Mouse (Mus musculus): ENCODE data around the gene 4933406M09Rik. TPM values are rescaled to one million over a fixed set of nuclear protein-coding genes. Genes with fewer than 3 reads are reported as not detected.

Gene 4933406M09Rik
- polyA plus RNA-seq, 3 experiments from 2014 or later: not detected

DNA sequence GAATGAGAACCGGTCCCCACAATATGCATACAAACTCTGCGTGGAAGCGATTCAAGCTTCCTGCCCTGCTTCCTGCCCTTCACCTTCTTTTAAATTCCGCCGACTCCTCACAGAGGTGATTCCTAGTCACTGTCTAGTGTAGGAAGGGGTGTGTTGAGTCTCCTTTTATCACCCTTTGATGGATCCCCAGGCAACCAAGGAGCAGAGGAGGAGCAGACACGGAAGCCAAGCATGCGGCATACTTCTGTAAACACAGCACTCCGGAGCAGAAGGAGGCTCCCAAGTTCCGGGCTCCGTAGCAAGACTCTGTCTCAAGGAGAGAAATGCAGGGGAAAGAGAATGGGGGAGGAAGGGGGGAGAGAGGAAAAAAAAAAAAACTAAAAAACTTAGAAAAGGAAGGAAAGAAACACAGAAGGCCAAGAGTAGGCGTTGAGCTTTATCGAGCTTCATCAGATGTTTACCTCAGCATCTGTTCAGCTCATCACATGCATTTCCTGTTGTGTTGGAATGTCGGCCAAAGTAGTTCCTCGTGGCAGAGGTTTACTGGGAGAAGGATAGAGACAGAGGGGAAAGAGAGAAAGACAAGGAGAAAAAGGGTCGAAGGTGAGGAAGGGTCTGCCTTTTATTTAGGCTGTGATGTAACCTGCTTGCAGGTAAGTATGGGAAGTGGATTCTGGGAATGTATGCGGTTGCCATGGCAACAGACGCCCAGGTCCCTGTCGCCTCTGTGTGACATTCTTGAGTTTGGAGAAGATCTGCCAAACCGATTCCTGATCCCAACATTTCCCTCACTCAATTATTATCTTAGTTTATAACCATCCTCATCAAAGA is 3.7 kb upstream of the 4933406M09Rik start:
- ATAC-seq: no peak

DNA sequence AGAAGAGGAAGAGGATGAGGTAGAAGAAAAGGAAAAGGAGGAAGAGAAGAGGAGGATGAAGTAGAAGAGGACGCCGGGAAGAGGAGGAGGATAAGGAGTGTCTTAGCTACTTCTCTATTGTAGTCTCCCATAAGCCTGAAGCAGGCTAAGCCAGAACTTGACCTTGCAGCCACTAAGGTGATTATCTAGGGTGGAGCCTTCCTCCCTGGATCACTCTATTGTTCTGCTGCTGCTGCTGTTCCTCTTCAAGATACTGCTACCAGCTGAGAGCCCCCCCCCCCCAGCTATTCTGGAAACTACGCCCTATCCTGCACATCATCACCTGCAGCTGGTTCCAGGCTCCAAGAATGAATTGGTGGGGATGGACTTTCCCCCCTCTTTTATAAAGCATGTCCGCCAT is 1.2 kb upstream of the 4933406M09Rik start:
- ATAC-seq: no peak

DNA sequence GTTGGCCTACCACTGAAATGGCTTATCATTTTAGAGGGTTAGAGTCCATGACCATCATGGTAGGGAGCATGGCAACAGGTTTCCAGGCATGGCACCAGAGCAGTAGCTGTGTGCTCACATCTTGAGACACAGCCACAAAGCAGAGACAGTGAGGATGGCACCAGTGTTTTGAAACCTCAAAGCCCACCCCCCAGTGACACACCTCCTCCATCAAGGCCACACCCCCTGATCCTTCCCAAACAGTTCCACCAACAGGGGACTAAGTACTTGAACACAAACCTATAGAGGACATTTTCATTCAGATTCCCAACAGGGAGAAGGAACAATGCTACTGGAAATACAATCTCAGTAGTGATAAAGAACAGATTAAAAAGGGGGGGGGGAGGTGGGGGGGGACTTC is 564 bp upstream of the 4933406M09Rik start:
- no peak for ATAC-seq

DNA sequence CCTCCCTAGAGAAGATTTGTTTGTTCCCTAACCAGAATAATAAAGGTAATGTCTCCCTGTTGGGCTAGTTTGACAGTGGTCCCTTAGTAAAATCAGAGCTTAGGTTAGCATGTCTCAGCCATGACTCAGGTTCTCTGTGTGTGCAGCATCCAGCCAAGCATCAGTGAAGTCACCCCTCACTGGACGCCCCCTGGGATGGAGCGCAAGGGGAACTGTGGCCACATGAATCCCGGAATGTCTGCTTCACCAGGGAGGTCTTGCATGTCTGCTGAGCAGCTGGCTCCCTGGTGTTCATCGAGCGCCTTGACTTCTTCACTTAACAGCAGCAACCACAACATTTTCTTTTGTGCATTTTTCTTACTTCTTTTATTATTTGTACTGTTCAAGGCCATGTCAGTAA is 8.1 kb downstream of the 4933406M09Rik start:
- ATAC-seq: no peak

DNA sequence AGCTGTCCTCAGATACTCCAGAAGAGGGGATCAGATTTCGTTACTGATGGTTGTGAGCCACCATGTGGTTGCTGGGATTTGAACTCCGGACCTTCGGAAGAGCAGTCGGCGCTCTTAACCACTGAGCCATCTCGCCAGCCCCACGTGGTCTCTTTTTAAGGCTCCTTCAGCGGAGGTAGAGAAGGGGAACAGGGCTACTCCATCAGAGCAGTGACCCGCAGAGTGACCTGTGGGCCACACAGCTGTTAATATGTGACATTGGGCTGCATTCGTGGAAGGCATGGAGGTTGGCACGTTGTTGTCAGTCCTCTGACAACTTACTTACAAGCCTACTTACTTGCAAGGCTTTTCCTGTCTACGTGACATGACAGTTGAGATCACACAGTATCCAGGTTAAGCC is 12.5 kb downstream of the 4933406M09Rik start:
- ATAC-seq: no peak

DNA sequence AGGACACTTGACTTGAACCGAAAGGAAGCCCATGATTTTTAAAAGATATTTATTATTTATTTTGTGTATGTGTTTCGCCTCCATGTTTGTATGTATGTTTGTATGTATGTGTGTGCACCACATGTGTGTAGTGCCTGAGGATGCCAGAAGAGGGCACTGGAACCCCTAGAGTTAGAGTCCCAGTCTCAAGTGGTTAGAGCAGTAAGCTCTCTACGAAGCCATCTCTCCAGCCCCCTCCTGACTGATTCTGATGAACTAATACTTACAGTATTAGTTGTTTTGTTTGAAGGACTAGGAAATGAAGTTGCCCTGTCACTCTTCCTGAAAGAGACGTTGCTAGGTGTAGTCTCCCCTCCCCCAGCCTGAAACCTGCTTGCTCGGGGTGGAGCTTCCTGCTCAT is 14.0 kb downstream of the 4933406M09Rik start:
- no peak for ATAC-seq

DNA sequence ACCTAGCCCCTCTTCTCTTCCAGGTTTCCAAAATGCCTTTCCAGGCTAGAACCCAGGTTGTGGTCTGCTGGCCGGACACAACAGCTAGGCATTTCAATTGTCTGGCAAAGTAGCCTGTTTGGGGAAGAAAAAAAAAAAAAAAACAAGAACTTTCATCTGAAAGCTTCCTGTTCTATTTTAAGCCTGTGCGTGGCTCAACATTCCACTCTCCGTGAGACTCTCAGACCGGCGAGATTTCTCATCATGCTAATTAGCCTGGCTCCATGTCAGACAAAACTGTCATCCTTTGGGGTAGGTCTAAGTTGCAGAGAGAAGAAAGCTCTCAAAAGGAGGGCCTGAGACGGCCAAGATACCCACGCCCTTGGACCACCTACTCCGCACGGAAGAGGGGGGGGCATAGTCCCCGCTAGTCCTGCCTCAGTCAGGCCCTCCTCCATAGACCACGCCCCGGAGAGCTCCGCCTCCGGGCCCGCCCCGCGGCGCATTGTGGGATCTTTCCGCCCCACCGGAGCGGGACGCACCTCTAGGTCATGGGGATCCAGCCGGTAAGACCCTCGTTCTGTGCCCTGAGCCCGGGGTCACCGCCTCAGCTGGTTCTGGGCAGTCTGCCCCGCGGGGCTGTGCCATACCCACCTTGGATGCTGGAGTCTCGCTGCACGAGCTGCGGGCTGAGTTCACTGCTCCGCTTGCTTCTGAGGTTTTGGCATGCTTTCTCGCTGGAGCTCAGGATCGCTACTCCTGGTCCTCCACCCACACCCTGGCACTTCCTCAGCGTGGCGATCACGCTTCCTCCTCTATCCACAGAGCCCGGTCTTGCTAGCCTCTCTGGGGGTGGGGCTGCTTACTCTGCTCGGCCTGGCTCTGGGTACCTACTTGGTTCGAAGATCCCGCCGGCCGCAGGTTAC is 20.0 kb downstream of the 4933406M09Rik start, which contains the start of gene Cyb5r1:
TSS of gene Cyb5r1 (plus strand) at position 51 of the 905 bp plus-strand sequence.
- peak; percentile 94 for ATAC-seq

DNA sequence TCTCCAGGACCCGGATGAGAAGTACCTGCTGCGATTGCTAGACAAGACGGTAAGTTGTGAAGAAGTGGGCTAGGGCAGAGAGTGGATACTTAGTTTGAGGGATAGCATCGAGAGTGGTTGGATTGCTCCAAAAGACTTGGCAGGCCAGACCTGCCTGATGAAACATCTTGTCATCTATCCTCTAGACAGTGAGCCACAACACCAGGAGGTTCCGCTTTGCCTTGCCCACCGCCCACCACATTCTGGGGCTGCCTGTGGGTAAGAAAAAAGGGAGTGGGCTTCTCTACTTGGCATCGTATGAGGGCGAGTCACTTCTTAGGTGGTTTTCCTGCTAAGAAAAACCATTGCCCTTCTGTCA is 20.7 kb downstream of the 4933406M09Rik start:
- ATAC-seq: no peak

DNA sequence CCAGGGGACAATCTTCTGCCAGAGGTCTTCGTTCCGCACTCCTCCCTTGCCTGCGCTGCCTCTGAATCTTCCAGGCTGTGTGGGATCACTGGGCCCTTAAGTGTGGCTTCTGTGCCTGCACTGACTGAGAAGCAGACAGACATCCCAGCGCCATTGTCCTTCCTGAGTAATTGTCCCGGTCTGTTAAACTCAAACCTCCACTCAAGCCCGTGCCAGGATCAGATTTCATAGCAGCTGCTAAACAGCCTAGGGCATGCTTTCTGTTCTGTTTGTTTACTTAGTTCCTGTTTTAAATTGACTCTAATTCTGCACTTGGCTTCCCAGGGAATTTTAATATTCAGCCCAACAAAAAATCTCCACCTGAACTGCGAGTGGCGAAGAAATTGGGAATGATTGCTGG is 22.3 kb downstream of the 4933406M09Rik start:
- no peak for ATAC-seq

DNA sequence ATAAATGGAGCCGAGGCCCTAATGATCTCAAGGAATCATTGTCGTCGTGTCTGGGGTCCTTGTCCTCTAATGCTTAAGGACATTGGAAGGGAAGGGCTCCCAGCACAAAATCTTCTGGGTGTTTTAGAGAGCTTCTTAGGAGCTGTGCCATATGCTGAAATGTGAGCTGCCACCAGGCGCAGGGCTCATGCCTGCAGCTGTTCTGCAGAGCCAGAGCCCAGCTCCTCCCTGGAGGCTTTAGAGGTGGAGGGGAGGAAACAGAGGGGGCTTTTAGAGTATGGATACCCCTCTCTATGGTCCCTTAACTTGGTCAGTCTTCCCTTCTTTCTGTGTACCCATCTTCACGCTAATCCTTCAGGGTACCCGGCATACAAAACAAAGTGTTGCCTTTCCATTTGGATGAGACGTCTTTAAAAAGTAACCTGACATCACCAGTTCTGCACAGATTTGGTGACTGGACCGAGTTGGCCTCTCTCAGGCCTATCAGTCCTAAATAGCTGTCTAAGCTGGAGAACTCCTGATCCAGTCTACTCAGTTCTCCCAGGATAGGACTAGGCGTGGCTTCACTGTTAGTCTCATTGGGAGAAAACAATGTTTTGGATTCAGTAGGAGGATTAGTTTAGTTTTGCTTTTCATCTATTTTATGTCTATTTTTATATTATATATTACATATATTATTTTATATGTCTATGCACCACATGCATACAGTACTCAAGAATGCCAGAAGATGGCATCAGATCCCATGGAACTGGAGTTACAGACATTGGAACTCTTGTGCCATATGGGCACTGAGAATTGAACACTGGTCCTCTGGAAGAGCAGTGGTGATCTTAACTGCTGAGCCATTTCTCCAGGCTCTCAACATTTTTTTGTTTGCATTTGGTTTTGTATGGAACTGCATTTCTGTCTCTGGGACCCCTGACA is 26.2 kb downstream of the 4933406M09Rik start:
- ATAC-seq: no peak

DNA sequence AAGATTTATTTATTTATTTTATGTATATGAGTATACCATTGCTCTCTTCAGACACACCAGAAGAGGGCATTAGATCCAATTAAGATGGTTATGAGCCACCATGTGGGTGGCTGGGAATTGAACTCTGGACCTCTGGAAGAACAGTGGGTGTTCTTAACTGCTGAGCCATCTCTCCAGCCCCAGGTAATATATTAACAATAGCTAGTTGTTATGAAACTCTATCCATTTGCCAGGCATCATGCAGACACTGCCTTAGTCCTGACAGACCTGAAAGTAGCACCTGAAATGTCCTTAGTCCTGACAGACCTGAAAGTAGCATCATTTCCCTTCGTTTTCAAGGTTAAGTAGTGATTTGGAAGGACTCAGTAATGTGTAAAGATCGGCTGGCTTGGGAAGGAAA is 28.3 kb downstream of the 4933406M09Rik start:
- no peak for ATAC-seq

DNA sequence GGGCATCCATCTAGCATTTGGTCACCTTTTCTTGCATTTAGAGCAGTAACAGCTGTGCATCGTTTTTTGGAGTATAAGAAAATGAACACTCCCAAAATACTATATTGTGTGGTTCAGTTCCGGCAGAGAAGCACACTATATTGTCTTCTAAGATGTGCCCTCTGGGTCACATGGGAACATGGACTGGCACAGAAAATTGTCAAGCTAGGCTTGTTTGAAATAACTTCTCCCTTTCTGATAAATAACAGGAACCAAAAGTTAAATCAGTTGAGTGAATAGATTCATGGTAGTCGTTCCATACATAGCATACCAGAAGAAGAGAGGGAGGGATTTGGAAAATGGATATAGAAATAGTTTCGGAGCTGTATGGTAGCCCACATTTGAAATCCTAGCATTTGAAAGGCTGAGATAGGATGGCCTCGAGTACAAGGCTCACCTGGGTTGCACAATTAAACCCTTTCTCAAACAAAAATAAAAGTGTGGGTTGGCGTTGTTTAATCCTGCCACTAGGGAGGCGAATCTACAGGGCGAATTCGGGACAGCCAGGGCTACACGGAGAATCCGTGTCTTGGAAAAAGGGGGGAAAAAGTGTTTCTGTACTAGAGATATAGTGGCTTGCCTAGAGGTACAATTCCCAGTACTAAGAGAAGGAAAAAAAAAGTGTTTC is 28.9 kb downstream of the 4933406M09Rik start:
- peak; percentile 27 for ATAC-seq

DNA sequence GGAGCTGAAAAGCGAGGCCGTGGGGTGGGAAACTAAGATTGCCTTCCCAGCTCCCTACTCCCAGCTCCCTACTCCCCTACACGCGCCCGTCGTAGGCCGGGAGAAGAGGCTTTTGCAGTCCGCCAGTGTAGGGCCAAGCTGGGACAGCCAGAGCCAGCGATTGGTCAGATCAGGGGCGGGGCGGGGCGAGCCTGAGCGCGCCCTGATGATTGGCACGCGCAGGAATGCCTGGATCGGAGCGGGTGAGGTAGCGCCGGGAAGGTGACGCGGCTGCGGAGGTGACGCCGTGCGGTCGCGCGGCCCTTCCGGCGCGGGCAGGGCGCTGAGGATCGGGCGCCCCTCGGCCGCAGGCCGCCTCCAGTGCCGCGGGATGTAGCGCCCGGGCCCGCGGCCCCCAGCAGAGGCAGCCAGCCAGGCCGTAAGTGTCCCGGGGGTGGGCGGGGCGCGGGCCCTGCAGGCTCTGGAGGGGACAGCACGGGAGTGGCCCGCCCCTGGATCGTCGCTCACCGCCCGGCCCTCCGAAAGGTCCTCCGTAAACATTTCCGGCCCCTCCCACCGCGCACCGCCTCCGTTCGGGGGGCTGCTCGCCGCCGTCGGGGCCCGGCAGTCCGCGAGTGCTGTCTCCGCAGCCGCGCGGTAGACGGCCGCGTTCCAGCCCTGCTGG is 29.6 kb downstream of the 4933406M09Rik start, which contains the start of gene Adipor1:
TSS of gene Adipor1 (plus strand) at position 211 of the 664 bp plus-strand sequence.
- peak; percentile 98 for ATAC-seq

DNA sequence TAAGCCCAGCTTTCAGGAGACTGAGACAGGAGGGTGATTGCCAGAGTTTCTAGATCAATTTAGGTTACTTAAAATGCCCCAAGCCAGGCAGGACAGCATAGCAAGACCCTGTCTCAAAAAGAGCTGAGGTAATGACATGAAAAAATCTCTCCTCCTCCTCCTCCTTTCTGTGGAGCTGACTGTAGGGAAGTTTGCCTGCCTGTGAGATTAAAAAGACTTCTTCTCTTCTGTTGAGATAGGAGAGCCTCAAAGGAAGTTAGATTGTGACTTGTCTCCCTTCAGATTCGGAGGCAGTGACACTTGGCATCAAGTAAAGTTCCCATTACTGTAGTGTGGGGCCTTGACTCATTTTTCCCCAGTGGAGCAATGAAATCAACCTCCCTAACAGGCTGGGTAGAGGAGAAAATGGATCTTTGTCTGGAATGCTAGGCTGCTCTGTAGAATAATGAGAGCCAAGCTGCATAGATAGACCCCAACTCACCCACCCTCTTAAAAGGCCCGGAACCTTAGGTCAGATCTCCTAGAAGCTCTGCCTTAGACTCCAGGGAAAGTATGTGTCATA is 32.8 kb downstream of the 4933406M09Rik start:
- ATAC-seq: no peak

DNA sequence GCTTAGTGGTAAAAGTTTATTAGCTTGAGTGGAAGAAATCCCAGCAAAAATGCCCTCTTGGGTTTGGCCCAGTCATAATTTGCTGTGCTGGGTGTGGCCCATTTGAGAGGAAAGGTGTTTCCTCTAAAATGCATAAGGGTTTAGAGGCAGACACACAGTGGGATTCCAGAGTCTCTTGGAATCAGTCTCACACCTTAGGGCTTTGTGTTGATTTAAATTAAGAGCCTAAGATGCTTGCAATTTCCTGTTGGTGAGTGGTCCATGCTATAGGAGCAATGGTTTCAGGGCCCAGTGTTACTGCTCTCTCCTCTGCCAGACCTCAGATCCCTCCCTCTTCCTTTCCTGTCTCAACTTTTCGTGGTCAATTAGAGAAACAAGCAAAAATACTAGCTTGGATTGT is 33.4 kb downstream of the 4933406M09Rik start:
- ATAC-seq: no peak

DNA sequence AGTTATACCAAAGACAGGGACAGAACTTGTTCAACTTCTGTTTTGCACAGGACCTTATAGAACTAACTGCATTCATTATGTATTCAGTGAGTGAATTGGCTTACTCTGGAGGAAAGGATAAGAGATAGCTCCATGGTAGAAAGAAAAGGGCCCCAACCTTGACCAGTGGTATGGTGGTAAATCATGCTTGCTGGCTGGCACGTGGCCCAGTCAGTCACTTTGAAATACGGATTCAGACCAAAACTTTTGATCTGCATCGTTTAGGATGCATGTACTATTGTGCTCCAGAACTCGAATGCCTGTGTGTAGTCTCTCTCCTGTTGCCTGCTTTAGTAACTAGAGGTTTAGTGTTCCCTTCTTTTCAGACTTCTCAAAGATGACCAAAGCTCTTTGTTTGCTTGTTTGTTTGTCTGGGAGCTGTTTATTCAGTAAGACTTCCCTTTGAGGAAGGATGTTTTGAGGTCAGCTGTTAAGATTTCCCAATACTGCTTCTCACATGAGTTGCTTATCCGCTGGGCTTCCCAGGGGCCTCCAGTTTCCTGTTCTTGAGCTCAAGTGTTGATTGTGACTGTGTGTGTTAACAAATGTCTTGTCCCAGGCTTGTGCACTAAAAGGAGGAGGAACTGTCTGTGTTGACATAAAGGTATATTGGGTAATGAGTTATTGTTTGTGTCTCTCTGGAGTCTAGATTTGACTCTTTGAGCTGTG is 34.2 kb downstream of the 4933406M09Rik start:
- no peak for ATAC-seq

DNA sequence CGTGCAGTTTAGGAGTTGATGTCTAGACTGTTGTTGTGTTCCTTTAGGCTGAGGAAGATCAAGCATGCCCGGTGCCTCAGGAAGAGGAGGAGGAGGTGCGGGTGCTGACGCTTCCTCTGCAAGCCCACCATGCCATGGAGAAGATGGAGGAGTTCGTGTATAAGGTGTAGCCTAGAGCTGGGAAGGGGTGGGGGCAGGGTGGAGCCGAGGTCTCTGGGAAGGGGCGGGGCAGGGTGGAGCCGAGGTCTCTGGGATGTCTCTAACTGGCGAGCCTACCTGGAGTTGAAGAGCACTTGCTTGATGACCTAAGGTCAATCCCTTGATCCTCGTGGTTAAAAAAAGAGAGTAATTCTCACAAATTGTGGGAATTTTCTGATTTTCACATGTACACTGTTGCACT is 38.2 kb downstream of the 4933406M09Rik start:
- ATAC-seq: no peak

DNA sequence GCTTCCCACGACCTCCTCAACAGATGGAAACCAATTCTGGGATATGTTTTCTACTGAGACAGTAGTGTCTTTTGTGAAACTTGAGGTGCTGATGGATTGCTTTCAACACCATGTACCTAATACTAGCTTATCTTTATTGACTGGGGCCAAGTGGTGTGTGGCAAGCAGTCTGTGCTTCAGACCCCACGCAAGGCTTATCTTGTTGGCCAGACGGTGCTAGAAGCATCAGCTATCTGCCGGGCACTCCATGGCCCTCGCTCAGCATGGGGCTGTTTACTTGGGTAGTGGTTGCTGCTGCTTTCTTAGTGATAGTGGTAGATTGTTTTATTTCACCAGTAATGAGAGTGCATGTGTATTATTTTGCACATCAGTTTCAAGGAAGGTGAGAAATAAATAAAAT is 40.5 kb downstream of the 4933406M09Rik start:
- no peak for ATAC-seq

DNA sequence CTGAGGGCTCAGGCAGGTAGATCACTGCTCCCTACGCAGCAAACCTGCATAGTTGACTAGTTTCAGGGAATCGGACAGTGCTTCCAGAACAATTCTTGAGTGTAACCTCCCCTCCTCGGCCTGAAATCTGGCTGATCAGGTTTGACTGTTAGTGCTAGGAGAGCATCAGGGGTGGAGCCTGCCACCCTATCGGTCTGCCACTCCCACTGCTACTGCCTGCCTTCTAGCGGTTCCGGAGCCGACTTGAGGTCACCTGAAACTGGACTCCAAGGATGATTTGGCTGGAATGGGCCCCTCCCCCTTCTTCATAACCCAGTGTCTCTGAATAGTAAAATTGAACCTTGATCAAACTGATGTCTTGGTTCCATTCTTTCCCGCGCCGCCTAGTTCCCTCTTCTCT is 47.3 kb downstream of the 4933406M09Rik start:
- no peak for ATAC-seq

DNA sequence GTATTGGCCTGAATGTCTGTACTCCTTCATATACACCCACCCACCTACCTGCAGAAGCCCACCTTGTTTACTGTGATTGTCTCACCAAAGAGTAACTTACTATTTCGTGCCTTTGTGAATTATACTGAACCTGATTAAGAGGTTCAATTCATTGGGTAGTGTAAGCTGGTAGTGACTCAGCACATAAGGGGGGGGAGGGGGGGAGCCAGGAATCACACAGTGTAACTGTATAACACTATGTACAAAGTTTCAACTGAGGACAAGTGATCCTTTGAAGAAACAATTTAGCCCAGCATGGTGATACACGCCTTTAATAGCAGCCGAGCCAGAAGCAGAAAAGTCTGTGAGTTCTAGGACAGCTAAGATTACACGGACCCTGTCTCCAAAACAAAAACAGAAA is 47.7 kb downstream of the 4933406M09Rik start:
- no peak for ATAC-seq
